Mouse (Mus musculus): Measurements from ENCODE around the gene Pan3. TPM values are rescaled to one million over a fixed set of nuclear protein-coding genes. Genes with fewer than 3 reads are reported as not detected.

Pan3 gene
- total and polyA plus RNA-seq, 3 experiments: 60.6 to 61.5 TPM; not detected in 1

DNA sequence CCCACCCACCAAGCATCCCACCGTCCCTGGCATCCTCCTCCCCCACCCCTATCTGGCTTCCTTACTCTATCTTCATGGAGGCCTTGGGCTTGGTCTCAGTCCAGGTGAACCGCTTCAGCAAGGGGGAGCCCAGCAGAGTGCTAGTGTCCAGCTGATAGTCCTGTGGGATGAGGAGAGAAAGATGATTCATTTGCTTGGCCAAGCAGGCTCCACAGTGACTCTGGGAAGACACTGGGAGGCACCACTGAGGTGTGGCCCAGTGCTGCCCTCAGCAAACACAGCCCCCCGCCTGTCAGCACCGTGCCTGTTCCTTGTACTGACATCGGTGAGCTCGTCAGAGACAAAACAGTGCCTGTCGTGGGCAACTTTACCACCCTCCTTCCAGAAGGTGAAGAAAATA is 136.4 kb downstream of the Pan3 start:
- no peak for DNase-seq (ENCODE audit: low read depth, low spot score)
- Histone ChIP-seq H3K27me3 (ENCODE audit: control insufficient read depth in 1 of 2, insufficient read depth in 2 of 2, low read length in 2 of 2) (no peaks in the 10 kb centered on the region), H3K4me3 (ENCODE audit: control insufficient read depth in 1 of 2, insufficient read depth in 1 of 2, low read depth in 2 of 2, low read length in 2 of 2) (no peak overlapping the region), H3K4me1 (ENCODE audit: control insufficient read depth in 1 of 2, insufficient read depth in 2 of 2, low read length in 2 of 2) (no peaks in the 10 kb centered on the region), H3K36me3 (ENCODE audit: control insufficient read depth in 1 of 2, insufficient read depth in 2 of 2, low read length in 2 of 2) (no peaks in the 10 kb centered on the region), H3K9me3 (replicated peaks; ENCODE audit: insufficient read depth, low read length) (no peaks in the 10 kb centered on the region), H3K27ac (ENCODE audit: control insufficient read depth, low read depth, low read length) (no peak overlapping the region), H3K79me2 (ENCODE audit: control insufficient read depth, insufficient read depth, low read length, poor library complexity) (no peaks in the 10 kb centered on the region), H3K9ac (ENCODE audit: control insufficient read depth, low read depth, low read length, poor library complexity, severe bottlenecking) (no peak overlapping the region)
- no peak for TF ChIP-seq ZKSCAN1 (IDR thresholded peaks at IDR 0.05; ENCODE audit: low read depth, low read length)
- no peak for TF ChIP-seq CHD1 (IDR thresholded peaks at IDR 0.05; ENCODE audit: low read depth, low read length)
- TF ChIP-seq RCOR1 (IDR thresholded peaks at IDR 0.05; ENCODE audit: low read depth, low read length): no peak
- no peak for TF ChIP-seq RAD21 (IDR thresholded peaks at IDR 0.05; ENCODE audit: low read depth, low read length)
- TF ChIP-seq E2F4 (IDR thresholded peaks at IDR 0.05; ENCODE audit: borderline replicate concordance, low read depth, low read length): no peak

GRCm38 (mm10) chr5:147572695-147573094 is 142.7 kb downstream of the Pan3 start:
- no peaks in the 10 kb centered on the region for H3K9me3 ChIP-seq (replicated peaks; ENCODE audit: insufficient read depth, low read length)
- H3K9ac ChIP-seq (ENCODE audit: control insufficient read depth, low read depth, low read length, poor library complexity, severe bottlenecking): no peak overlapping the region
- no peak for TF ChIP-seq HCFC1 (IDR thresholded peaks at IDR 0.05; ENCODE audit: low read depth, low read length)
- TF ChIP-seq GATA1 (IDR thresholded peaks at IDR 0.05; ENCODE audit: low read depth, low read length): peak; percentile 64
- no peak for TF ChIP-seq MYC (IDR thresholded peaks at IDR 0.05; ENCODE audit: low read depth, low read length)
- DNase-seq (ENCODE audit: low read depth, low spot score): peak; percentile 54
- H3K27me3 ChIP-seq (ENCODE audit: control insufficient read depth in 1 of 2, insufficient read depth in 2 of 2, low read length in 2 of 2): no peaks in the 10 kb centered on the region
- no peaks in the 10 kb centered on the region for H3K79me2 ChIP-seq (ENCODE audit: control insufficient read depth, insufficient read depth, low read length, poor library complexity)
- H3K36me3 ChIP-seq (ENCODE audit: control insufficient read depth in 1 of 2, insufficient read depth in 2 of 2, low read length in 2 of 2): peaks cover 0 to 5% of the 10 kb centered on the region in 2 experiments; a peak in 2 of 4 replicates
- H3K4me1 ChIP-seq (ENCODE audit: control insufficient read depth in 1 of 2, insufficient read depth in 2 of 2, low read length in 2 of 2): peaks cover 3 to 12% of the 10 kb centered on the region in 2 experiments; a peak in 3 of 4 replicates
- no peak overlapping the region for H3K4me3 ChIP-seq (ENCODE audit: control insufficient read depth in 1 of 2, insufficient read depth in 1 of 2, low read depth in 2 of 2, low read length in 2 of 2)
- no peak overlapping the region for H3K27ac ChIP-seq (ENCODE audit: control insufficient read depth, low read depth, low read length)

- Histone ChIP-seq H3K36me3 (ENCODE audit: control insufficient read depth in 1 of 2, insufficient read depth in 2 of 2, low read length in 2 of 2) (peaks cover 0 to 5% of the 10 kb centered on the region in 2 experiments; a peak in 2 of 4 replicates), H3K79me2 (ENCODE audit: control insufficient read depth, insufficient read depth, low read length, poor library complexity) (no peaks in the 10 kb centered on the region), H3K4me1 (ENCODE audit: control insufficient read depth in 1 of 2, insufficient read depth in 2 of 2, low read length in 2 of 2) (peaks cover 3 to 12% of the 10 kb centered on the region in 2 experiments; a peak in 3 of 4 replicates), H3K9me3 (replicated peaks; ENCODE audit: insufficient read depth, low read length) (no peaks in the 10 kb centered on the region), H3K27ac (ENCODE audit: control insufficient read depth, low read depth, low read length) (no peak overlapping the region), H3K27me3 (ENCODE audit: control insufficient read depth in 1 of 2, insufficient read depth in 2 of 2, low read length in 2 of 2) (no peaks in the 10 kb centered on the region), H3K4me3 (ENCODE audit: control insufficient read depth in 1 of 2, insufficient read depth in 1 of 2, low read depth in 2 of 2, low read length in 2 of 2) (no peak overlapping the region), H3K9ac (ENCODE audit: control insufficient read depth, low read depth, low read length, poor library complexity, severe bottlenecking) (no peak overlapping the region)
- DNase-seq (ENCODE audit: low read depth, low spot score): no peak
- TF ChIP-seq MXI1 (IDR thresholded peaks at IDR 0.05; ENCODE audit: low read depth, low read length) (no peak), ZC3H11A (IDR thresholded peaks at IDR 0.05; ENCODE audit: low read depth, low read length) (no peak), KAT2A (conservative IDR thresholded peaks at IDR 0.05; ENCODE audit: low read depth, low read length) (no peak), UBTF (IDR thresholded peaks at IDR 0.05; ENCODE audit: borderline replicate concordance, insufficient read depth, low read depth, low read length) (no peak), TCF12 (IDR thresholded peaks at IDR 0.05; ENCODE audit: low read depth, low read length) (peak; percentile 73), MAX (IDR thresholded peaks at IDR 0.05; ENCODE audit: low read length) (no peak), TAL1 (IDR thresholded peaks at IDR 0.05; ENCODE audit: low read length) (no peak), TBP (IDR thresholded peaks at IDR 0.05; ENCODE audit: low read depth, low read length) (no peak), EP300 (IDR thresholded peaks at IDR 0.05; ENCODE audit: low read depth in 1 of 2, low read length in 2 of 2) (peak; percentile 41 to 46; a peak in 3 of 4 replicates), POLR2AphosphoS5 (IDR thresholded peaks at IDR 0.05; ENCODE audit: borderline replicate concordance, low read depth, low read length) (no peak), MEF2A (IDR thresholded peaks at IDR 0.05; ENCODE audit: extremely low read depth, insufficient replicate concordance, low read depth, low read length, poor library complexity, severe bottlenecking) (no peak), GATA1 (IDR thresholded peaks at IDR 0.05; ENCODE audit: low read depth, low read length) (peak; percentile 62), ELF1 (IDR thresholded peaks at IDR 0.05; ENCODE audit: low read depth, low read length) (no peak), USF1 (IDR thresholded peaks at IDR 0.05; ENCODE audit: low read depth, low read length) (no peak), RCOR1 (IDR thresholded peaks at IDR 0.05; ENCODE audit: low read depth, low read length) (0 out of 2 replicates have a peak, but pooled peaks have one; percentile 32)
Observed at GRCm38 (mm10) chr5:147573555-147573954, 143.6 kb downstream of the Pan3 start.
